Mouse (Mus musculus) kidney, embryonic 15.5 days (tissue): ENCODE measurements around the gene Gak. TPM values are rescaled to one million over a fixed set of nuclear protein-coding genes. Genes with fewer than 3 reads are reported as not detected.

ENCODE experiments used
- ATAC-seq: fragments of 200-750 bp; cut with Nextera tagmentation; replicated peaks from 2 replicates; pipeline ENCODE4 v1.8.0; 2017; ENCODE audit warnings: moderate TSS enrichment; ENCODE audit not compliant: low FRiP score
- H3K27ac ChIP-seq: fragments of 300-500 bp; sonication (generic); 2 replicates; pipeline ENCODE4 v1.5.1; 2015; ENCODE audit warnings: mild to moderate bottlenecking, inconsistent platforms
- H3K27me3 ChIP-seq: fragments of 300-500 bp; sonication (generic); 2 replicates; pipeline ENCODE4 v1.6.1; 2015; ENCODE audit warnings: inconsistent platforms
- H3K36me3 ChIP-seq: fragments of 300-500 bp; sonication (generic); 2 replicates; pipeline ENCODE4 v1.6.1; 2015; ENCODE audit warnings: inconsistent platforms
- H3K4me1 ChIP-seq: fragments of 300-500 bp; sonication (generic); 2 replicates; pipeline ENCODE4 v1.6.1; 2015; ENCODE audit warnings: inconsistent platforms
- H3K4me2 ChIP-seq: fragments of 300-500 bp; sonication (generic); 2 replicates; pipeline ENCODE4 v1.6.1; 2015; ENCODE audit warnings: moderate library complexity, mild to moderate bottlenecking, inconsistent platforms
- H3K4me3 ChIP-seq: fragments of 300-500 bp; sonication (generic); replicated peaks from 2 replicates; pipeline ENCODE4 v1.5.1; 2015; ENCODE audit warnings: mild to moderate bottlenecking, inconsistent platforms
- H3K9ac ChIP-seq: fragments of 300-500 bp; sonication (generic); 2 replicates; pipeline ENCODE4 v1.6.1; 2015; ENCODE audit warnings: mild to moderate bottlenecking, inconsistent platforms
- H3K9me3 ChIP-seq: fragments of 300-500 bp; sonication (generic); replicated peaks from 2 replicates; pipeline ENCODE4 v1.6.1; 2016; ENCODE audit warnings: inconsistent platforms
- WGBS: fragments of 180-500 bp; shearing (Covaris S2); methylation state at CpG from one replicate; pipeline ENCODE4 v1.1.7; 2015; ENCODE audit warnings: mixed read lengths; 5-methylcytosine and 5-hydroxymethylcytosine counted together
- polyA plus RNA-seq: library from polyadenylated mRNA; unstranded; fragments of >200 nt; fragmentation: Nextera tagmentation; extraction: Ambion mirVana; gene quantifications from 2 replicates; pipeline ENCODE4 v1.2.1, GENCODE M21; 2015

The Gak gene
- polyA plus RNA-seq, 1 experiment from 2014 or later, result 53.2 TPM

- Histone ChIP-seq H3K36me3 (no peaks in the 10 kb centered on the region; the same call in 1 of the 2 replicates), H3K9me3 (no peaks in the 10 kb centered on the region), H3K9ac (no peak overlapping the region), H3K4me2 (no peak overlapping the region), H3K27me3 (no peaks in the 10 kb centered on the region), H3K27ac (no peak overlapping the region), H3K4me1 (peaks cover 11% of the 10 kb centered on the region), H3K4me3 (no peak overlapping the region)
- 81% methylated on average over 4 of the region's 4 CpGs for whole genome bisulfite sequencing
- ATAC-seq, result no peak
Observed at GRCm38 (mm10) chr5:108633676-108634075, 4.1 kb upstream of the Gak start.

DNA sequence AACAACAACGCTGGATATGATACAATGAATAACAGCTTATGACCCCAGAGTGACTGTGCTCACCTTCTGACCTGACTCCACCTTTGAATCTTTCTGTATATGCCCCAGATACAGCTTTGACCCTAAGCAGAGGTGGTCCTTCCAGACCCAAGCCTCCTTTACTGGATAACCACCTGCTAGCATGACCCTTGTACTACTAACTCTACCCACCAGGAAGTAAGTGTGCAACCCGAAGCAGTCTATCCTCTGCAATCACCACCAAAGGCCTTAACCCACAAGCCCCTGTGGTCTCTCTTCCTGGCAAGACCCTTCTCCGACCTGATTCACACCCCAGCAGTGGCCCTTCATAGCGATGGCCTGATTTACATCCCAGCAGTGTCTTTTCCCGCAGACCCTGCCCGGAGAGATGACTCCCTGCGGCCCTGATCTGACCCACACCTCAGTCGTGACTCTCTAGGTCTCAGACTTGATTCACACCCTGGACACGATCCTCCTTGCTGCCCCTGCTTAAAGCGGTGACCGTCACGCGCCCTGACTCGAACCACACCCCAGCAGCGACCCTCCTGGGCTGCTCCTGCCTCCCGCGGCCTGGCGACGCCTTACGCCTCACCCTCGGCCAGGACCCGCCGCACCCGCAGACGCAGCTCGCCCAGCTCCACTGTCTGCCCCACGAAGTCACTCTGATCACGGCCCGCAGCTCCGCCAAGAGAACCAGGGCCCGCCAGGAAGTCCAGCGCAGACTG lies 493 bp downstream of the Gak start:
- H3K4me3 ChIP-seq, result peak overlapping the region; percentile 79
- WGBS, result 2% methylated on average over 32 of the region's 32 CpGs
- H3K27ac ChIP-seq, result peak overlapping the region; percentile 89
- no peaks in the 10 kb centered on the region for H3K9me3 ChIP-seq
- peak; percentile 90 for ATAC-seq
- no peaks in the 10 kb centered on the region for H3K27me3 ChIP-seq
- H3K4me1 ChIP-seq, result peaks cover 27% of the 10 kb centered on the region
- H3K4me2 ChIP-seq, result peak overlapping the region; percentile 79
- peak overlapping the region; percentile 91 for H3K9ac ChIP-seq
- peaks cover 10% of the 10 kb centered on the region for H3K36me3 ChIP-seq

- H3K27ac ChIP-seq, result no peak overlapping the region
- no peak overlapping the region for H3K4me3 ChIP-seq
- no peak for ATAC-seq
- no peaks in the 10 kb centered on the region for H3K9me3 ChIP-seq
- 85% methylated on average over 4 of the region's 4 CpGs for WGBS
- no peak overlapping the region for H3K9ac ChIP-seq
- peaks cover 38% of the 10 kb centered on the region for H3K36me3 ChIP-seq
- no peaks in the 10 kb centered on the region for H3K27me3 ChIP-seq
- peaks cover 27% of the 10 kb centered on the region for H3K4me1 ChIP-seq
- H3K4me2 ChIP-seq, result no peak overlapping the region
Observed at GRCm38 (mm10) chr5:108626050-108626660, 3.4 kb downstream of the Gak start.

GRCm38 (mm10) chr5:108621870-108622269 lies 7.7 kb downstream of the Gak start:
- no peak overlapping the region for H3K4me3 ChIP-seq
- peaks cover 72% of the 10 kb centered on the region for H3K36me3 ChIP-seq
- 77% methylated on average over 2 of the region's 2 CpGs for WGBS
- H3K9me3 ChIP-seq, result no peaks in the 10 kb centered on the region
- H3K4me2 ChIP-seq, result no peak overlapping the region
- ATAC-seq, result no peak
- H3K9ac ChIP-seq, result no peak overlapping the region
- no peaks in the 10 kb centered on the region for H3K4me1 ChIP-seq
- H3K27ac ChIP-seq, result no peak overlapping the region
- no peaks in the 10 kb centered on the region for H3K27me3 ChIP-seq

GRCm38 (mm10) chr5:108610426-108610825 lies 19.1 kb downstream of the Gak start:
- 95% methylated on average over 1 of the region's 1 CpGs for WGBS
- H3K9ac ChIP-seq, result no peak overlapping the region
- H3K9me3 ChIP-seq, result no peaks in the 10 kb centered on the region
- no peak for ATAC-seq
- no peaks in the 10 kb centered on the region for H3K27me3 ChIP-seq
- no peaks in the 10 kb centered on the region for H3K4me1 ChIP-seq
- peaks cover 97% of the 10 kb centered on the region for H3K36me3 ChIP-seq
- H3K4me2 ChIP-seq, result no peak overlapping the region
- no peak overlapping the region for H3K4me3 ChIP-seq
- H3K27ac ChIP-seq, result no peak overlapping the region

- ATAC-seq, result no peak
- H3K9me3 ChIP-seq, result no peaks in the 10 kb centered on the region
- no peaks in the 10 kb centered on the region for H3K4me1 ChIP-seq
- H3K4me3 ChIP-seq, result no peak overlapping the region
- no peak overlapping the region for H3K27ac ChIP-seq
- H3K4me2 ChIP-seq, result no peak overlapping the region
- WGBS, result 92% methylated on average over 9 of the region's 9 CpGs
- peaks cover 98% of the 10 kb centered on the region for H3K36me3 ChIP-seq
- H3K9ac ChIP-seq, result no peak overlapping the region
- H3K27me3 ChIP-seq, result no peaks in the 10 kb centered on the region
Observed at GRCm38 (mm10) chr5:108602537-108602936, 27.0 kb downstream of the Gak start.

GRCm38 (mm10) chr5:108599923-108600322 lies 29.6 kb downstream of the Gak start:
- Histone ChIP-seq H3K27me3 (no peaks in the 10 kb centered on the region), H3K9me3 (no peaks in the 10 kb centered on the region), H3K4me1 (no peaks in the 10 kb centered on the region), H3K4me2 (no peak overlapping the region), H3K9ac (no peak overlapping the region), H3K27ac (no peak overlapping the region), H3K36me3 (peaks cover 98% of the 10 kb centered on the region), H3K4me3 (no peak overlapping the region)
- WGBS, result 87% methylated on average over 1 of the region's 1 CpGs
- no peak for ATAC-seq

GRCm38 (mm10) chr5:108581361-108581891 lies 48.1 kb downstream of the Gak start:
- H3K36me3 ChIP-seq, result peaks cover 96% of the 10 kb centered on the region
- 91% methylated on average over 3 of the region's 3 CpGs for WGBS
- H3K9ac ChIP-seq, result no peak overlapping the region
- H3K9me3 ChIP-seq, result no peaks in the 10 kb centered on the region
- H3K4me2 ChIP-seq, result no peak overlapping the region
- H3K27me3 ChIP-seq, result no peaks in the 10 kb centered on the region
- no peak for ATAC-seq
- H3K4me3 ChIP-seq, result no peak overlapping the region
- no peaks in the 10 kb centered on the region for H3K4me1 ChIP-seq
- H3K27ac ChIP-seq, result no peak overlapping the region

DNA sequence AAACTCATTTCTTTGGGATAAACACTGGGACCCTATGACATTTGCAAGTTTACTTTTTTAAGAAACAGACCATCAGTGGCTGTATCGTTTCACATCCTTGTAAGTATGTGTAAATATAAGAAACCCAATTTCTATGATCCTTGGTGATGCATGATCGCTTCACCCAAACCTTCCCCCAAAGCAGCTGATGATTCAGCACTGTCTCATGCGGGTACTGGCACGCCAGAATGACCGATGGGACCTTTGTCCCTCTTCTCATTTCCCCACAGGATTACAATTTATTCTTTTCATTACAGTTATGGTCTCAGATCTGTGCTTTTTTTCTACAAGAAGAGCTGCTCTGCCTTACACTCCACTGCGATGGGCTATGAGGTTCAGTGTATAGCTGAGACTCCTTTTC lies 56.5 kb downstream of the Gak start:
- WGBS, result 90% methylated on average over 6 of the region's 6 CpGs
- Histone ChIP-seq H3K4me2 (no peak overlapping the region), H3K4me3 (no peak overlapping the region), H3K9ac (no peak overlapping the region), H3K27me3 (no peaks in the 10 kb centered on the region), H3K9me3 (no peaks in the 10 kb centered on the region), H3K36me3 (peaks cover 100% of the 10 kb centered on the region), H3K27ac (no peak overlapping the region), H3K4me1 (no peaks in the 10 kb centered on the region)
- ATAC-seq, result no peak

GRCm38 (mm10) chr5:108570991-108571390 lies 58.6 kb downstream of the Gak start:
- peaks cover 95% of the 10 kb centered on the region for H3K36me3 ChIP-seq
- no peaks in the 10 kb centered on the region for H3K4me1 ChIP-seq
- WGBS, result 75% methylated on average over 1 of the region's 1 CpGs
- H3K4me3 ChIP-seq, result no peak overlapping the region
- no peaks in the 10 kb centered on the region for H3K9me3 ChIP-seq
- no peak overlapping the region for H3K4me2 ChIP-seq
- no peak overlapping the region for H3K9ac ChIP-seq
- no peak overlapping the region for H3K27ac ChIP-seq
- no peak for ATAC-seq
- H3K27me3 ChIP-seq, result no peaks in the 10 kb centered on the region

GRCm38 (mm10) chr5:108567104-108567503 lies 62.5 kb downstream of the Gak start:
- Histone ChIP-seq H3K4me3 (no peak overlapping the region), H3K4me2 (no peak overlapping the region), H3K9me3 (no peaks in the 10 kb centered on the region), H3K9ac (no peak overlapping the region), H3K27ac (no peak overlapping the region), H3K27me3 (no peaks in the 10 kb centered on the region), H3K36me3 (peaks cover 56% of the 10 kb centered on the region), H3K4me1 (no peaks in the 10 kb centered on the region)
- no peak for ATAC-seq
- 85% methylated on average over 2 of the region's 2 CpGs for WGBS

DNA sequence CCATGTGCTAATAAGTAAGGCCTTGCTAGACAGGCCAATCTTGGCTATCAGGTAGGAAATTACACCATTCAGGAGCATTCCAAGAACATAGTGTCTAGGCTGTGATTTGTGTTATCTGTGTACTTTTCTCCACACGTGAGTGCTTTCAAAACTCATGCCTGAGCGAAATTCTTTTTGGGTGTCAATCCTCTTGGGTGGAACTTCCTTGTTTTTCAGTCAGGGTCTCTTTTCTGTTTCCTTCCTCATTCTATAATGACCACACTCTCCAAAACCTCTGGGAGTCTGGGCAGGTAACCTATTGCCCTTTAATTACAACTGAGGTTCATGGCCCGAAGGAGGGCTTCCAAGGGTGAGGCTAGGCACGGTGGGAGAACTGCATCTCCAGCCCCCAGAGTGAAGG lies 63.0 kb downstream of the Gak start:
- H3K4me1 ChIP-seq, result no peaks in the 10 kb centered on the region
- H3K4me2 ChIP-seq, result no peak overlapping the region
- WGBS, result 86% methylated on average over 4 of the region's 4 CpGs
- H3K36me3 ChIP-seq, result peaks cover 50% of the 10 kb centered on the region
- no peak overlapping the region for H3K27ac ChIP-seq
- no peak overlapping the region for H3K9ac ChIP-seq
- no peak overlapping the region for H3K4me3 ChIP-seq
- H3K9me3 ChIP-seq, result no peaks in the 10 kb centered on the region
- H3K27me3 ChIP-seq, result no peaks in the 10 kb centered on the region
- no peak for ATAC-seq
